Mouse (Mus musculus) gastrocnemius, adult 2 months (tissue): ENCODE measurements around the gene Gc. TPM values are rescaled to one million over a fixed set of nuclear protein-coding genes. Genes with fewer than 3 reads are reported as not detected.
A peak's percentile ranks its signal among the peaks of the same experiment; 100 is the strongest.

Experiments used
- DNase-seq: peaks from one replicate; pipeline ENCODE4 v3.0.0; 2022
- H3K27ac ChIP-seq: fragments of 200-600 bp; 2 replicates; pipeline ENCODE4 v1.8.1; 2022; ENCODE audit warnings: mild to moderate bottlenecking
- H3K4me3 ChIP-seq: fragments of 200-600 bp; 2 replicates; pipeline ENCODE4 v1.8.1; 2022; ENCODE audit warnings: mild to moderate bottlenecking, moderate library complexity
- CTCF ChIP-seq: fragments of 200-600 bp; IDR thresholded peaks from 2 replicates; pipeline ENCODE4 v1.8.1; 2022; ENCODE audit warnings: antibody characterized with exemption, mild to moderate bottlenecking, moderate library complexity
- intact Hi-C: fragments of 180-260 bp; cut with DNase I; formaldehyde crosslinking; loops from one replicate; pipeline ENCODE4 v1.15.1; 2025
- long read RNA-seq, 2 experiments: library from polyadenylated mRNA; stranded (forward); transcript quantifications; one replicate each; pipeline ENCODE4 v2.0.0; 2021
- total RNA-seq, 2 experiments: library from RNA; stranded (reverse); gene quantifications; 2 replicates each; pipeline ENCODE4 v1.2.3; 2021

The Gc gene
- total RNA-seq, result not detected
- long read RNA-seq, experiment 1, result 0 reads
- long read RNA-seq, experiment 2, result 0 reads

- Histone ChIP-seq H3K27ac (no peak within 1 kb of the TSS), H3K4me3 (no peak within 1 kb of the TSS)
- DNase-seq, result no peak
- TF ChIP-seq CTCF, result no peak
- intact Hi-C loops, result no loop called here
Observed at GRCm38 (mm10) chr5:89457554-89458062, at the start of gene Gc. Gene Gc, minus strand, starts transcription at chr5:89457898.

- DNase-seq, result no peak
- Histone ChIP-seq H3K4me3 (no peak overlapping the region), H3K27ac (no peak overlapping the region)
- intact Hi-C loops, result no loop called here
- TF ChIP-seq CTCF, result peak; percentile 36
Observed at GRCm38 (mm10) chr5:89500182-89500581, 42.5 kb upstream of the Gc start.

GRCm38 (mm10) chr5:89492560-89492959 is 34.9 kb upstream of the Gc start:
- TF ChIP-seq CTCF, result no peak
- Histone ChIP-seq H3K4me3 (no peak overlapping the region), H3K27ac (no peak overlapping the region)
- DNase-seq, result no peak
- intact Hi-C loops, result no loop called here

- TF ChIP-seq CTCF, result no peak
- no peak for DNase-seq
- Histone ChIP-seq H3K4me3 (no peak overlapping the region), H3K27ac (no peak overlapping the region)
- intact Hi-C loops, result no loop called here
Observed at GRCm38 (mm10) chr5:89470483-89470882, 12.8 kb upstream of the Gc start.

- no peak for DNase-seq
- no peak for TF ChIP-seq CTCF
- H3K27ac ChIP-seq, result no peak overlapping the region
- no peak overlapping the region for H3K4me3 ChIP-seq
- intact Hi-C loops, result no loop called here
Observed at GRCm38 (mm10) chr5:89467886-89468285, 10.2 kb upstream of the Gc start.

- H3K27ac ChIP-seq, result no peak overlapping the region
- intact Hi-C loops, result no loop called here
- no peak for TF ChIP-seq CTCF
- DNase-seq, result no peak
- no peak overlapping the region for H3K4me3 ChIP-seq
Observed at GRCm38 (mm10) chr5:89467045-89467444, 9.3 kb upstream of the Gc start.

- Histone ChIP-seq H3K27ac (no peak overlapping the region), H3K4me3 (no peak overlapping the region)
- DNase-seq, result no peak
- intact Hi-C loops, result no loop called here
- no peak for TF ChIP-seq CTCF
Observed at GRCm38 (mm10) chr5:89466275-89466674, 8.6 kb upstream of the Gc start.

- DNase-seq, result no peak
- no peak overlapping the region for H3K27ac ChIP-seq
- TF ChIP-seq CTCF, result no peak
- intact Hi-C loops, result no loop called here
- H3K4me3 ChIP-seq, result no peak overlapping the region
Observed at GRCm38 (mm10) chr5:89461817-89462216, 4.1 kb upstream of the Gc start.

- TF ChIP-seq CTCF, result no peak
- DNase-seq, result no peak
- intact Hi-C loops, result no loop called here
- Histone ChIP-seq H3K27ac (no peak overlapping the region), H3K4me3 (no peak overlapping the region)
Observed at GRCm38 (mm10) chr5:89459591-89459990, 1.9 kb upstream of the Gc start.

- no peak for TF ChIP-seq CTCF
- no peak overlapping the region for H3K27ac ChIP-seq
- intact Hi-C loops, result no loop called here
- H3K4me3 ChIP-seq, result no peak overlapping the region
- DNase-seq, result no peak
Observed at GRCm38 (mm10) chr5:89458987-89459386, 1.3 kb upstream of the Gc start.

GRCm38 (mm10) chr5:89455526-89455925 is 2.2 kb downstream of the Gc start:
- no peak for DNase-seq
- intact Hi-C loops, result no loop called here
- TF ChIP-seq CTCF, result peak; percentile 47
- Histone ChIP-seq H3K27ac (no peak overlapping the region), H3K4me3 (no peak overlapping the region)

GRCm38 (mm10) chr5:89450798-89451197 is 6.9 kb downstream of the Gc start:
- intact Hi-C loops, result no loop called here
- H3K27ac ChIP-seq, result no peak overlapping the region
- no peak overlapping the region for H3K4me3 ChIP-seq
- TF ChIP-seq CTCF, result no peak
- no peak for DNase-seq

- no peak for TF ChIP-seq CTCF
- intact Hi-C loops, result no loop called here
Observed at GRCm38 (mm10) chr5:89449325-89449724, 8.4 kb downstream of the Gc start.

GRCm38 (mm10) chr5:89447978-89448377 is 9.7 kb downstream of the Gc start:
- no peak for DNase-seq
- intact Hi-C loops, result no loop called here
- TF ChIP-seq CTCF, result no peak
- Histone ChIP-seq H3K27ac (no peak overlapping the region), H3K4me3 (no peak overlapping the region)

More at GRCm38 (mm10) chr5:89449325-89449724, 8.4 kb downstream of the Gc start:
- H3K4me3 ChIP-seq, result no peak overlapping the region
- no peak overlapping the region for H3K27ac ChIP-seq
- DNase-seq, result no peak
